16 mouse cellular contexts compared by ENCODE assay signal in the genomic region with DNA sequence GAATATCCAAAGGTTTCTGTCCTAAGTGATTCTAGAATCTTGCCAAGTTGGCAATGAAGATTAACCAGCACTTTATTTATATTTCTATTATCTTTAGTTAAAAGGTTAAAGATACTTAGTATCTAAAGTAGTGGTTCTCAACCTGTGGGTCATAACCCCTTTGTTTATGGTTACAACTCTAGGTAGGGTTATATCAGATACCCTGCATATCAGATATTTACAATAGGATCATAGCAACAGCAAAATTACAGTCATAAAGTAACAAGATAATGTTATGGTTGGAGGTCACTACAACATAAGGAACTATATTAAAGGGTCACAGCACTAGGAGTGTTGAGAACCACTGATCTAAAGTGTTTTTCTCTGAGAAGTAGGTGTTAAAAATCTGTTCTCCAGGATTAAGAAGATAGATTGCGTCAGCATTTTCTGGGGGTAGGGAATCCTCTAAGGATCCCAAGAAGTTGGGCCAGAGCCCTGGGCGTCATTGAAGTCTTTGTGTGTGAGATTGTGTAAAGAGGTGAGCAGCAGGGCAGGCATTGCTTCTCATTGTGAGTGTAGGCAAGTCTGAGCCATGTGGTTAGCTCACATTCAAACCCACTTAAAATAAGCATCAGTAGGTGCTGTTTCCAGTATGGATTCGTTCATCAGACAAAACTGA.
"Had no signal": no experiment of that assay in that cellular context is flagged by ENCODE, and none has a peak within 500 bp of the region (broad histone marks: within the 10 kb centered on the region; RNA-seq: fewer than 3 reads in every experiment).

No protein-coding gene starts in this region.

- DNase-seq: kidney, postnatal 10 days; kidney, postnatal 36 days; layer of hippocampus, postnatal 36 days; liver, embryonic 13.5 days; lung, adult 2 months; lung, postnatal 14 days; lung, postnatal 4 days; midbrain, embryonic 14.5 days; retina, postnatal 1 day; right cerebral cortex, postnatal 25 days; thymus, adult 18-20 months; thymus, postnatal 36 days had no signal

- H3K27ac ChIP-seq: left cerebral cortex, adult 2 months; liver, embryonic 13.5 days; neural tube, embryonic 12.5 days; neural tube, embryonic 15.5 days had no signal

- H3K4me1 ChIP-seq: neural tube, embryonic 12.5 days had no signal

- H3K9ac ChIP-seq: liver, embryonic 13.5 days; neural tube, embryonic 12.5 days; neural tube, embryonic 15.5 days had no signal

- H3K4me3 ChIP-seq: left cerebral cortex, adult 2 months; liver, embryonic 13.5 days; neural tube, embryonic 12.5 days; neural tube, embryonic 15.5 days had no signal

- H3K4me2 ChIP-seq: liver, embryonic 13.5 days; midbrain, embryonic 11.5 days; neural tube, embryonic 12.5 days; neural tube, embryonic 15.5 days had no signal

- H3K9me3 ChIP-seq: liver, embryonic 13.5 days; neural tube, embryonic 12.5 days; neural tube, embryonic 15.5 days had no signal

- H3K27me3 ChIP-seq: liver, embryonic 13.5 days; neural tube, embryonic 12.5 days; neural tube, embryonic 15.5 days had no signal

- H3K36me3 ChIP-seq: liver, embryonic 13.5 days; neural tube, embryonic 12.5 days; neural tube, embryonic 15.5 days had no signal
